Mouse (Mus musculus) ES-Bruce4 (cell line): Measurements from ENCODE around the gene Klc2.

Source experiments
- CTCF ChIP-seq: IDR thresholded peaks from one replicate; pipeline ENCODE4 v1.8.1; 2011; ENCODE audit warnings: low read depth, low read length
- EP300 ChIP-seq: IDR thresholded peaks from 2 replicates; pipeline ENCODE4 v1.6.1; 2011; ENCODE audit warnings: low read depth, low read length; ENCODE audit not compliant: insufficient read depth
- POLR2A ChIP-seq: IDR thresholded peaks from one replicate; pipeline ENCODE4 v1.8.1; 2011; ENCODE audit warnings: low read length; ENCODE audit not compliant: insufficient read depth

DNA sequence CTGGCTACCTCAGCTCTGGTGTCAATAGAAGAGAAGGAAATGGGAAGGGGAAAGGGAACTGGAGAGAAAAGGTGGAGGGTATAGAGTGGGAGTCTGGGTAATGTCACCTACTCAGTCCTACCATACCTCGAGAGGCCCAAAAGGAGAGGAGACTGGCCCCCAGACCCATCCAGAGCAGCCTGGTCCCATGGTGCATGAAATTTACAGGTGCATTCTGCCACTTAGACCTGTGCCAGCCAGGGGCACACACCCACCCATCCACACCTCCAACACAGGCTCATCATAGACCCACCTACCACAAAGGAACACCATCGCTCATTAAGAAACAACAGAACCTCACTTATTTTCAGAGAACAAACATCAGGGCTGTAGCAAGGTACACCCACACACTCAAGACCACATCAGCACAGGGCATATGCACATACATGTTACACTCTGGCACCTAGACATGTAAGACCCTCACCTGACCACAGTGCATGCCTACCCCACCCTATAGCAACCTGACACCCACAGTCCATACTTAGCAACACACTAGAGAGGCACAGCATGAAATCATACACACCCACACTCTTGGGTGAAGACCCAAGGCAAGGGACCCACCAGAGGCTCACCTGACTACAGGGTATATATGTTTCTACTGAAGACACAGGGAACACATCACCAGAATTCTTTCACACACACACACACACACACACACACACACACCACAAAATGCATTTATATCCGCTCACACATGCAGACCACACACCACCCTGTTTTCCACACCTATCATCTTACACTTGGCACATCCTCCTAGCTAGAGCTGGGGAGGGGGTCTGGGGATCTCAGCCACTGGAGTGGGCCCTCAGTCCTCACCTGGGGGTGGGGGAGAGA lies 34.2 kb downstream of the Klc2 start:
- TF ChIP-seq CTCF, result no peak
- TF ChIP-seq POLR2A, result no peak
- no peak for TF ChIP-seq EP300
